Mouse (Mus musculus) adrenal gland (tissue): ENCODE results near the gene Tcl1b5.

Experiments
- intact Hi-C: fragments of 180-260 bp; cut with DNase I; formaldehyde crosslinking; loops from one replicate; pipeline ENCODE4 v1.15.1; 2025

Tcl1b5 gene

DNA sequence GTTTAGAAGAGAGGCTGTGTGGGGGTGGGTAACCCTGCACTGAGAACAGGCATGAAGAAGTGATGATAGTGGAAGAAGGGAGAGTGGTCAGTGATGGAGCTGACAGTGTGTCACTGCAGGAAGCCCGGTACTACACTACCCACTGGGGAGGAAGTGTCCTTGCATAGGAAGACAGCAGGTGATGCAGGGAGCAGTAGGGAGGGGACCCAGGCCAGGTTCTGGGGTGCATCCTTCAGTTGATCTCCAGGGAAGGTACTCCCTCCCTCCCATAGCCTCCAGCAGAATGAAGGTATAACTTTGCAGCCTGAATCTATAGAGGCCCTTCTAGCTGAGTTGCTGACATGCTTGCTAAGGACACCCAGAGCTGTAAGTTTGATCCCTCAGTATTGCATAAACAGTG is 30.9 kb downstream of the Tcl1b5 start:
- intact Hi-C loops, result no loop called here

DNA sequence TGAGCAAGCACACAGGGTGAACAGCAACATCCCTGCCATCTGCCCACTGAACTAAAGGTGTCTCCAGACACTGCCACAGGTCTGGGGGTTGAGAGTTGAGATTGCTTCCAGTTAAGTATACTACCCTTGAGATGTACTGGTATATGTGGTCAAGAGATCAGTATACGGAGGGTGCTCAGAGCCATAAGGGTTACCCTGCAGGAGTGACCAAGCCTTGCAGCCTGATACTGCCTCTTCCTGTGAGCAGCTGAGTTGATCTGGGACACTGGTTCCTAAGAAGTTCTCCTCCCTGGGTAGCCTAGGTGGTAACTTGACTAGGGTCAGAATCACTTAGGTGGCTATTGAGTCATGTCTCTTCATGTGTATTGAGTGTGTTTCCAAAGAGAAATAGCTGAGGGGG is 32.3 kb downstream of the Tcl1b5 start:
- intact Hi-C loops, result no loop called here

DNA sequence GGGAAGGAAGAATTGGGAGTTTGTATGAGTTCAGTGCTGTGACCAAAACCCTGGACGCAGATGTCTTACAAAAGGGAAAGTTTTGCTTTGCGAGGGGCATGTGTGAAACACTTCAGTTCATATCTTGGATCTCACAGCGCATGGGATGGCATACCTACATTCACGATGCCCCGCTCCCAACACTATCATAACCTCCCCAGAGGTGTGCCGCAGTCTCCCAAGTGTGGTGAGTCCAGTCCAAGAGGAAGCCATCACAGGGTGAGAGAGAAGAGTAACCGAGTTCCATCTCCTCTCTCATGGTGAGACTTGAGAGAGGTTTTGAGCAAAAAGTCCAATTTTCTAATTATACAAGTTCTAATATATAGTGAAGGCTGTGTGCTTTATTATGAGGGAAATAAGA is 33.1 kb downstream of the Tcl1b5 start:
- intact Hi-C loops, result no loop called here

DNA sequence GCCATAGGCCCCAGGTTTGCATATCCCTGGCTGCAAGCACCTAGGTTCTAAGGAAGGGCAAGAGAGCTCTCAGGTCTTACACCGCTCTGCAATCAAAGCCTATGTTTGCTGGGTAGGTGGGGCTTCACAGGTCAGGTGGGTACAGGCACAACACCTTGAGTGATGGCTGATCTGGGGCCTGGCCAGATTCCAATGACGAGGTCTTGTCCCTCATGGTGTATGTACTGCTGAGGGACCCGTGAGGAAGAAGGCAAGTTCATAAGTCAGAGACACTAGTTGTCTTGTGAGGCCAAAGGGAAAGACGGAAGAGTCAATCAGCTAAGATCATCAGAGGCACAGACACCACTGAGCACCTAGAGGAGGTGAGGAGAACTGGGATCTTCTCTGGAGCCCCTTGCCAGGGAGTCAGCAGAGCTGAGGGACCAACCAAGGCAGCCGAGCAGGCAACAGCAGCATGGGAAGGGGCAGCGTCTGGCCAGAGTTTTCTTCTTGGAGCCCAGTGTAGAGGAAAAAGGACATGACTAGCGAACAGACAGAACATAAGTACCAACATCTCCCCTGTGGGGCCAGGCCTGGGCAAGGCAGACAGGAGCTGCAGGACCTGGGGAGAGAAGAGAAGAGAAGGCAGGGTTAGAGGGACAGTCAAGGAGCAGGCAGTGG is 41.1 kb downstream of the Tcl1b5 start:
- intact Hi-C loops, result no loop called here

DNA sequence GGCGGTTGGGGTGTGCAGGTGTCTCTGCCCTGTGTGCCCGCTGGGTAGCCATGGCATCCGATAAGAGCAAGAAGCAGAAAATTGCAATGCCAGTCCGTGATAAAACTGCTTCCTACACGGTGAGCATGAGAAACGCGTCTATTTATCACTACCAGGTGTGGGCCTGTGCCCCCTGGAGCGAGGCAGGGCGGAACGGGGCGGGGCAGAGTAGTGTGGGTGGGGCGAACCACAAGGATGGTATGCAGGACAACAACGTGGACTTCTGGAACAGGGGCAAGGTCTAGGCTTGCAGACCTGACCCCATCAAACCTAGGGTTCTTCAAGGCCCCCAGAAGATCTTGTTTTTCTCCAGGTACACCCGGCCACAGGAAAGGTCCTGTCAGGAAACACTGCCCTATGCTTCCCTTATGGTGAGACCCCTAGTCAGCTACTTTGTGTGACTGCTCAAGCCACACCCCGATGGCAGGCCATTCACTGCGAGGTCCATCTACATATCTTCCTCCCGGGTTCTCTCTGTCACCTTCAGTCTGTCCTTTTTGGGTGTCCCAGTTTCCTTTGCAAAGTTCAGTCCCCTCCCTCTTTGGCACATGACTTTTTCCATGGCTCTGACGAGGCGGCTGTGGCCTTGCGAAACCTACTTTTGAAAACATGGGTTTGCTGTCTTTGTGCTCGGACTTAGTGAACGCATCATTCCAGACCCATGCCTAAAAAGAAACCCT is 46.6 kb downstream of the Tcl1b5 start, which contains the start of gene Tcl1:
Gene Tcl1, minus strand, starts transcription at position 193 of the 719 bp plus-strand sequence.
- intact Hi-C loops, result no loop called here

DNA sequence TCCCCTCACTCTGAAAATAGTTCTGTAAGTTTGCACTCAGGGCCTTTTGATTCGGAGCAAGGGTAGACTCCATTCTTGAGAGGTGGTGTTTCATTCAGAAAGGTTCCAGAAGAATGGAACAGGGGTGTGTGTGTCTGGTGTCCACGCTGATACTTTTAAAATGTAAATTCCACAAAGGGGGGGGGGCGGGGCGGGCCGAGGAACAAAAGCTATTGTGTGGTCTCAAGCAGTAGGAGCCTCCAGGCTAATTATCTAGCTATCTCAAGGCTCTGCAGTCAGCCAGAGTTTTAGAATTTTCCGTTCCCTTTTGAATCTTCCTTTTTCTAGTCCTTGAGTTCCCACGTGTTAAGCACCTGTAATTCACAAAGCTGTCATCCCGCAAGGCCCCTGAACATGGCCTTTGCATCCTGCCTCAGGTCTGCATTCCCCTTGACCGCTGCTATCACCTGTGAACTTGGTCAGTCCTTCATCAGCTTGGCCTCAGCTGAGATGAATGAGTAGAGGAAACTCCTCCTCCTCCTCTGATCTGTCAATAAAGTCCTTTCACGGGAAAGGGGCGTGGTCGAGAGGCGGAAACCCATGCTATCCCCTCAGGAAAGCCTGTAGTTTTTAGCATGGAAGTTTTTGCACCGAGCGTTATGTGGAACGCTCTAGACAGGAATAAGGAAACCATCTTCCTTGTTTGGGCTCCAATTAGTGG is 48.6 kb downstream of the Tcl1b5 start:
- intact Hi-C loops, result no loop called here
